Mouse (Mus musculus): ENCODE results near the gene Atg101. TPM values are rescaled to one million over a fixed set of nuclear protein-coding genes. Genes with fewer than 3 reads are reported as not detected.
"Not testable (repeated sequence)": the region's sequence is repeated elsewhere in the genome, so short reads cannot be mapped to it uniquely, and the experiment has no call there.

Atg101 gene
- polyA plus RNA-seq, 1 experiment: 37.6 TPM

DNA sequence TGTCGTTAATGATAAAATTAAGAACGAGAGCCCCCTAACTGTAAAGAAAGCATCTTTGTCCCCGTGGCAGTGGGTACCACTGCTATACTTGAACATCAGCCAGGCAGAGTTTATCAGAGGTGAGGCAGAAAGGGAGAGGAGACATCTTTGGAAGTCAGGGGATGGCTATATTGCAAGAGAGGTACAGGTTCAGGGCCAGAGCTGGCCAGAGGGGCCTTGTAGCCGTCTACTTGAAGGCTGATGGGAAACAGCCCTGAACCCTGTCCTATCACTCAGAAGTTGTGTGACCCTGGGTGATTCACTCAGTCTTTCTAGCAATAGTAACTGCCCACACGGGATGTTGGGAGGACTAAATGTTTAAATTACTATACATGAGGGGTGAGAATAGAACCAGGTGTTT, 37.1 kb downstream of the Atg101 start:
- Histone ChIP-seq H3K27me3 (ENCODE audit: control insufficient read depth, insufficient read depth, low read length, poor library complexity, severe bottlenecking) (no peaks in the 10 kb centered on the region), H3K4me1 (ENCODE audit: control insufficient read depth, insufficient read depth, low read length) (peaks cover 2% of the 10 kb centered on the region), H3K9ac (ENCODE audit: low read depth, poor library complexity, severe bottlenecking) (no peak overlapping the region), H3K27ac (ENCODE audit: insufficient read depth, low read length) (no peak overlapping the region), H3K9me3 (replicated peaks; ENCODE audit: control insufficient read depth, insufficient read depth, low read length, poor library complexity, severe bottlenecking) (no peaks in the 10 kb centered on the region), H3K4me3 (ENCODE audit: low read depth, low read length) (no peak overlapping the region), H3K36me3 (ENCODE audit: control insufficient read depth, insufficient read depth, low read length, poor library complexity, severe bottlenecking) (no peaks in the 10 kb centered on the region)
- no peak for TF ChIP-seq EP300 (IDR thresholded peaks at IDR 0.05; ENCODE audit: insufficient read depth, low read depth, low read length)
- no peak for TF ChIP-seq POLR2A (IDR thresholded peaks at IDR 0.05; ENCODE audit: insufficient read depth, low read length)
- TF ChIP-seq CTCF (IDR thresholded peaks at IDR 0.05; ENCODE audit: low read depth, low read length): no peak

DNA sequence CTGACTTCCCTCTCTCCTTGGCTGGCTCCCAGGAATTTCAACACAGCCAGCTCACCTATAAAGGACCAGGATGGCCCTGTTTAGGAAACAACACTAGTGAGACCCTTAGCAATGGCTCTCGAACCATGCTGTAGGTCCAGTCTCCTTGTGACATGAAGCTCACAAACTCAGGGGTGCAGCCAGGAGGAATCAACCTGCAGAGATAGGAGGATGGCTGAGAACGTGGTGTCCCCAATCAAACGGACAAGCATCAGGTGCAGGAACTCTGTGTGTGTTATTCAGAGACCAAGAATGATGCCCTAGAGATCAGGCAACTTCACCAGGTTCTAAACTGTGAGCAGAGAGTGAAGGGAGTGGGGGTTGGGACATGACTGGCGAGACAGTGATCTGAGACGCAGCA, 38.0 kb downstream of the Atg101 start:
- no peaks in the 10 kb centered on the region for H3K27me3 ChIP-seq (ENCODE audit: control insufficient read depth, insufficient read depth, low read length, poor library complexity, severe bottlenecking)
- H3K36me3 ChIP-seq (ENCODE audit: control insufficient read depth, insufficient read depth, low read length, poor library complexity, severe bottlenecking): no peaks in the 10 kb centered on the region
- no peak overlapping the region for H3K4me3 ChIP-seq (ENCODE audit: low read depth, low read length)
- H3K27ac ChIP-seq (ENCODE audit: insufficient read depth, low read length): no peak overlapping the region
- no peaks in the 10 kb centered on the region for H3K9me3 ChIP-seq (replicated peaks; ENCODE audit: control insufficient read depth, insufficient read depth, low read length, poor library complexity, severe bottlenecking)
- no peak overlapping the region for H3K9ac ChIP-seq (ENCODE audit: low read depth, poor library complexity, severe bottlenecking)
- H3K4me1 ChIP-seq (ENCODE audit: control insufficient read depth, insufficient read depth, low read length): no peaks in the 10 kb centered on the region
- TF ChIP-seq EP300 (IDR thresholded peaks at IDR 0.05; ENCODE audit: insufficient read depth, low read depth, low read length) (no peak), POLR2A (IDR thresholded peaks at IDR 0.05; ENCODE audit: insufficient read depth, low read length) (no peak), CTCF (IDR thresholded peaks at IDR 0.05; ENCODE audit: low read depth, low read length) (no peak)

- Histone ChIP-seq H3K4me1 (ENCODE audit: control insufficient read depth, insufficient read depth, low read length) (no peaks in the 10 kb centered on the region), H3K4me3 (ENCODE audit: low read depth, low read length) (no peak overlapping the region), H3K9me3 (replicated peaks; ENCODE audit: control insufficient read depth, insufficient read depth, low read length, poor library complexity, severe bottlenecking) (no peaks in the 10 kb centered on the region), H3K36me3 (ENCODE audit: control insufficient read depth, insufficient read depth, low read length, poor library complexity, severe bottlenecking) (no peaks in the 10 kb centered on the region), H3K27ac (ENCODE audit: insufficient read depth, low read length) (no peak overlapping the region), H3K27me3 (ENCODE audit: control insufficient read depth, insufficient read depth, low read length, poor library complexity, severe bottlenecking) (no peaks in the 10 kb centered on the region), H3K9ac (ENCODE audit: low read depth, poor library complexity, severe bottlenecking) (no peak overlapping the region)
- no peak for TF ChIP-seq EP300 (IDR thresholded peaks at IDR 0.05; ENCODE audit: insufficient read depth, low read depth, low read length)
- TF ChIP-seq CTCF (IDR thresholded peaks at IDR 0.05; ENCODE audit: low read depth, low read length): no peak
- TF ChIP-seq POLR2A (IDR thresholded peaks at IDR 0.05; ENCODE audit: insufficient read depth, low read length): no peak
These were observed 38.6 kb downstream of the Atg101 start for GRCm38 (mm10) chr15:101322640-101323039.

GRCm38 (mm10) chr15:101323511-101323910, 39.4 kb downstream of the Atg101 start:
- Histone ChIP-seq H3K4me3 (ENCODE audit: low read depth, low read length) (no peak overlapping the region), H3K36me3 (ENCODE audit: control insufficient read depth, insufficient read depth, low read length, poor library complexity, severe bottlenecking) (no peaks in the 10 kb centered on the region), H3K4me1 (ENCODE audit: control insufficient read depth, insufficient read depth, low read length) (no peaks in the 10 kb centered on the region), H3K27ac (ENCODE audit: insufficient read depth, low read length) (no peak overlapping the region), H3K27me3 (ENCODE audit: control insufficient read depth, insufficient read depth, low read length, poor library complexity, severe bottlenecking) (no peaks in the 10 kb centered on the region), H3K9ac (ENCODE audit: low read depth, poor library complexity, severe bottlenecking) (no peak overlapping the region), H3K9me3 (replicated peaks; ENCODE audit: control insufficient read depth, insufficient read depth, low read length, poor library complexity, severe bottlenecking) (no peaks in the 10 kb centered on the region)
- TF ChIP-seq CTCF (IDR thresholded peaks at IDR 0.05; ENCODE audit: low read depth, low read length): peak; percentile 47
- no peak for TF ChIP-seq POLR2A (IDR thresholded peaks at IDR 0.05; ENCODE audit: insufficient read depth, low read length)

- not testable (repeated sequence) for H3K9me3 ChIP-seq (replicated peaks; ENCODE audit: control insufficient read depth, insufficient read depth, low read length, poor library complexity, severe bottlenecking); H3K36me3 ChIP-seq (ENCODE audit: control insufficient read depth, insufficient read depth, low read length, poor library complexity, severe bottlenecking); H3K4me3 ChIP-seq (ENCODE audit: low read depth, low read length); H3K27me3 ChIP-seq (ENCODE audit: control insufficient read depth, insufficient read depth, low read length, poor library complexity, severe bottlenecking); H3K4me1 ChIP-seq (ENCODE audit: control insufficient read depth, insufficient read depth, low read length); H3K27ac ChIP-seq (ENCODE audit: insufficient read depth, low read length); H3K9ac ChIP-seq (ENCODE audit: low read depth, poor library complexity, severe bottlenecking)
These were observed 40.3 kb downstream of the Atg101 start for GRCm38 (mm10) chr15:101324409-101324808.

DNA sequence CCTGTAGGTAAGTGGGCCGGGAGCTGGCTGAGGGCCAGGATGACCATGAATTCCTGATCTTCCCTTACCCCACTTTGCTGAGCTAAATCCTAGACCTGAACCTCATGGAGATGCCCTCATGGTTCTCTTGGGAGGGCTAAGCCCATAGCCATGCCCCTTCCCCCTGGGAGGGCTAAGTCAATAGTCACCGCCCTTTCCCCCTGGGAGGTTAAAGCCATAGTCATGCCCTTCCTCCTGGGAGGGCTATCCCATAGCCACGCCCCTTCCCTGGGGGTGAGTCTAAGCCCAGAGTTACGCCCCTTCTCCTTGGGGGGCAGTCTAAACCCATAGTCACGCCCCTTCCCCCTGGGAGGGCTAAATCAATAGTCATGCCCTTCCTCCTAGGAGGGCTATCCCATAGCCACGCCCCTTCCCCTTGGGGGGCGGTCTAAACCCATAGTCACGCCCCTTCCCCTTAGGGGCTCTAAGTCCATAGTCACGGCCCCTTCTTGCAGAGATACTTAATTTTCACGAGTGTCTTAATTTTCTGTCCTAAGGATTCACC, 42.0 kb downstream of the Atg101 start:
- Histone ChIP-seq H3K9me3 (replicated peaks; ENCODE audit: control insufficient read depth, insufficient read depth, low read length, poor library complexity, severe bottlenecking) (no peaks in the 10 kb centered on the region), H3K4me1 (ENCODE audit: control insufficient read depth, insufficient read depth, low read length) (no peaks in the 10 kb centered on the region), H3K36me3 (ENCODE audit: control insufficient read depth, insufficient read depth, low read length, poor library complexity, severe bottlenecking) (no peaks in the 10 kb centered on the region), H3K27me3 (ENCODE audit: control insufficient read depth, insufficient read depth, low read length, poor library complexity, severe bottlenecking) (no peaks in the 10 kb centered on the region), H3K4me3 (ENCODE audit: low read depth, low read length) (no peak overlapping the region), H3K27ac (ENCODE audit: insufficient read depth, low read length) (no peak overlapping the region), H3K9ac (ENCODE audit: low read depth, poor library complexity, severe bottlenecking) (no peak overlapping the region)
- TF ChIP-seq POLR2A (IDR thresholded peaks at IDR 0.05; ENCODE audit: insufficient read depth, low read length): no peak
- TF ChIP-seq EP300 (IDR thresholded peaks at IDR 0.05; ENCODE audit: insufficient read depth, low read depth, low read length): 0 out of 2 replicates have a peak, but pooled peaks have one; percentile 39
- TF ChIP-seq CTCF (IDR thresholded peaks at IDR 0.05; ENCODE audit: low read depth, low read length): no peak

All from ES-Bruce4 (cell line).